ENCODE assay signal across 8 mouse cellular contexts in the genomic region with DNA sequence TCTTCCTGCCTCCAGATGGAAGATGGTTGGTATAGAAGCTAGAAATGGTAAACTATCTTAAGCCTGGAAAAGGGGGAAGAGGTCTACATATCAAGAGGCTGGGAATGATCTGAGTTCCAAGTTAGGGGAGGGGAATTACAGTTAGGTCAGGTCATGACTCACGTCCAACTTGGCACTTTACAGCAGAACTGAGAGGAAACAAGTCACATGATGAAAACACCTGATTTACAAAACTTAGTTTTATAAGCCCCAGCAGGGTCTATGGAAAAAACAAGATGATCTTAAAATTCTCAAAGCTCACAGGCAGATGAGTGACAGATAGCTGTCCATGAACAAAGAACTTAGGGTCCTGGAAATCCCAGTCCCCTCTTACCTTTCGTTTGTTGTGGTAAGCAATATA. TPM values are rescaled to one million over a fixed set of nuclear protein-coding genes. Genes with fewer than 3 reads are reported as not detected.
DNase-seq lines count a peak whose midpoint lies in the region; ATAC-seq and TF ChIP-seq lines count a peak whose summit lies in the region.

No protein-coding gene starts in this region.

- TF ChIP-seq EP300 in heart, postnatal 0 days (IDR thresholded peaks at IDR 0.05; ENCODE audit: low read depth), result no peak
- TF ChIP-seq EP300 in MEL (IDR thresholded peaks at IDR 0.05; ENCODE audit: low read depth in 1 of 2, low read length in 2 of 2), result no peak

- TF ChIP-seq RAD21 in MEL (IDR thresholded peaks at IDR 0.05; ENCODE audit: low read depth, low read length), result no peak

- H3K9me3 ChIP-seq in heart, postnatal 0 days (replicated peaks; ENCODE audit: control insufficient read depth, low read length), result no peaks in the 10 kb centered on the region
- H3K9me3 ChIP-seq in MEL (replicated peaks; ENCODE audit: insufficient read depth, low read length), result no peaks in the 10 kb centered on the region
- no peaks in the 10 kb centered on the region for H3K9me3 ChIP-seq in hindbrain, embryonic 14.5 days (ENCODE audit: control insufficient read depth, low read length)
- H3K9me3 ChIP-seq in midbrain, embryonic 15.5 days, result no peaks in the 10 kb centered on the region

- no peak for ATAC-seq in heart, postnatal 0 days (ENCODE audit: insufficient read depth, low read depth)
- no peak for ATAC-seq in hindbrain, embryonic 14.5 days (ENCODE audit: low FRiP score)
- ATAC-seq in midbrain, embryonic 15.5 days (replicated peaks), result no peak

- peaks cover 28% of the 10 kb centered on the region for H3K36me3 ChIP-seq in heart, postnatal 0 days (replicated peaks; ENCODE audit: control insufficient read depth, insufficient read depth, low read length)
- H3K36me3 ChIP-seq in MEL (ENCODE audit: control insufficient read depth in 1 of 2, insufficient read depth in 2 of 2, low read length in 2 of 2), result peaks cover 4 to 12% of the 10 kb centered on the region in 2 experiments
- H3K36me3 ChIP-seq in hindbrain, embryonic 14.5 days (replicated peaks; ENCODE audit: control insufficient read depth, insufficient read depth), result peaks cover 36% of the 10 kb centered on the region
- peaks cover 11% of the 10 kb centered on the region; the same call in 1 of the 2 replicates for H3K36me3 ChIP-seq in midbrain, embryonic 15.5 days (replicated peaks)

- no peak for TF ChIP-seq POLR2A in MEL (IDR thresholded peaks at IDR 0.05; ENCODE audit: control insufficient read depth in 1 of 2, insufficient read depth in 1 of 2, low read depth in 1 of 2, low read length in 2 of 2, poor library complexity in 1 of 2)

- H3K4me1 ChIP-seq in heart, postnatal 0 days (ENCODE audit: control insufficient read depth, insufficient read depth), result peaks cover 18% of the 10 kb centered on the region
- H3K4me1 ChIP-seq in MEL (ENCODE audit: control insufficient read depth in 1 of 2, insufficient read depth in 2 of 2, low read length in 2 of 2), result peaks cover 4 to 6% of the 10 kb centered on the region in 2 experiments; a peak in 3 of 4 replicates
- H3K4me1 ChIP-seq in hindbrain, embryonic 14.5 days (replicated peaks; ENCODE audit: control insufficient read depth, insufficient read depth, low read length), result peaks cover 26% of the 10 kb centered on the region
- H3K4me1 ChIP-seq in midbrain, embryonic 15.5 days, result peaks cover 37% of the 10 kb centered on the region

- no peak for TF ChIP-seq CTCF in heart, postnatal 0 days (IDR thresholded peaks at IDR 0.05; ENCODE audit: low read depth)
- TF ChIP-seq CTCF in MEL (IDR thresholded peaks at IDR 0.05 in 2 of 3, conservative IDR thresholded peaks at IDR 0.05 in 1 of 3; ENCODE audit: control insufficient read depth in 1 of 3, insufficient read depth in 1 of 3, low read depth in 2 of 3, low read length in 3 of 3, poor library complexity in 1 of 3, severe bottlenecking in 1 of 3), result no peak

- H3K79me2 ChIP-seq in MEL (ENCODE audit: control insufficient read depth, insufficient read depth, low read length, poor library complexity), result peaks cover 18% of the 10 kb centered on the region

- intact Hi-C loops in heart, postnatal 25 days (cut with DNase I), result loop anchor here (2.0 kb wide), 1 partner anchor 14 kb away; no protein-coding TSS in a partner anchor

- H3K27me3 ChIP-seq in heart, postnatal 0 days (ENCODE audit: control insufficient read depth, insufficient read depth, low read length), result no peaks in the 10 kb centered on the region
- H3K27me3 ChIP-seq in MEL (ENCODE audit: control insufficient read depth in 1 of 2, insufficient read depth in 2 of 2, low read length in 2 of 2), result no peaks in the 10 kb centered on the region
- no peaks in the 10 kb centered on the region for H3K27me3 ChIP-seq in hindbrain, embryonic 14.5 days (ENCODE audit: control insufficient read depth, insufficient read depth, low read length)
- H3K27me3 ChIP-seq in midbrain, embryonic 15.5 days (replicated peaks), result no peaks in the 10 kb centered on the region

- DNase-seq in heart, postnatal 0 days (ENCODE audit: low spot score), result no peak
- DNase-seq in heart, postnatal 25 days (ENCODE audit: low spot score), result no peak
- DNase-seq in MEL (ENCODE audit: low read depth, low spot score), result peak; percentile 25
- no peak for DNase-seq in hindbrain, embryonic 14.5 days (ENCODE audit: low spot score)
- no peak for DNase-seq in spleen, postnatal 14 days (ENCODE audit: low spot score in 2 of 2)
- DNase-seq in right cerebral cortex, adult 18-20 months, result no peak
- no peak for DNase-seq in thymus, postnatal 10 days (ENCODE audit: low spot score in 2 of 2)

- peak overlapping the region; percentile 81 for H3K4me3 ChIP-seq in heart, postnatal 0 days (ENCODE audit: low read depth, low read length)
- peak overlapping the region; percentile 72 to 87 for H3K4me3 ChIP-seq in MEL (ENCODE audit: control insufficient read depth in 1 of 2, insufficient read depth in 1 of 2, low read depth in 2 of 2, low read length in 2 of 2)
- H3K4me3 ChIP-seq in hindbrain, embryonic 14.5 days (replicated peaks; ENCODE audit: low read length), result peak overlapping the region; percentile 77
- peak overlapping the region; percentile 73 for H3K4me3 ChIP-seq in midbrain, embryonic 15.5 days

- WGBS in heart, postnatal 0 days, result 54% methylated on average over 2 of the region's 2 CpGs
- WGBS in hindbrain, embryonic 14.5 days, result 78% methylated on average over 2 of the region's 2 CpGs
- 79% methylated on average over 2 of the region's 2 CpGs for WGBS in midbrain, embryonic 15.5 days

- H3K4me2 ChIP-seq in heart, postnatal 0 days (ENCODE audit: low read depth, low read length), result peak overlapping the region; percentile 90
- H3K4me2 ChIP-seq in hindbrain, embryonic 14.5 days (replicated peaks), result peak overlapping the region; percentile 97
- H3K4me2 ChIP-seq in midbrain, embryonic 15.5 days, result peak overlapping the region; percentile 97

- H3K27ac ChIP-seq in heart, postnatal 0 days (ENCODE audit: low read depth), result no peak overlapping the region
- no peak overlapping the region for H3K27ac ChIP-seq in MEL (ENCODE audit: control insufficient read depth, low read depth, low read length)
- no peak overlapping the region for H3K27ac ChIP-seq in hindbrain, embryonic 14.5 days
- no peak overlapping the region for H3K27ac ChIP-seq in midbrain, embryonic 15.5 days

- no peak overlapping the region; the same call in 1 of the 2 replicates for H3K9ac ChIP-seq in heart, postnatal 0 days (replicated peaks; ENCODE audit: low read depth, low read length)
- peak overlapping the region; percentile 84 for H3K9ac ChIP-seq in MEL (ENCODE audit: control insufficient read depth, low read depth, low read length, poor library complexity, severe bottlenecking)
- peak overlapping the region; percentile 92 for H3K9ac ChIP-seq in hindbrain, embryonic 14.5 days
- H3K9ac ChIP-seq in midbrain, embryonic 15.5 days, result peak overlapping the region; percentile 79; the same call in 1 of the 2 replicates

TF ChIP-seq in MEL, 35 proteins besides CTCF, POLR2A, EP300 and RAD21:
- no peak for TF ChIP-seq UBTF (IDR thresholded peaks at IDR 0.05; ENCODE audit: borderline replicate concordance, insufficient read depth, low read depth, low read length)
- no peak for TF ChIP-seq ZKSCAN1 (IDR thresholded peaks at IDR 0.05; ENCODE audit: low read depth, low read length)
- TF ChIP-seq TCF12 (IDR thresholded peaks at IDR 0.05; ENCODE audit: low read depth, low read length), result no peak
- TF ChIP-seq RCOR1 (IDR thresholded peaks at IDR 0.05; ENCODE audit: low read depth, low read length), result no peak
- TF ChIP-seq SIN3A (IDR thresholded peaks at IDR 0.05; ENCODE audit: low read length), result peak; percentile 31
- no peak for TF ChIP-seq MAFK (IDR thresholded peaks at IDR 0.05; ENCODE audit: borderline replicate concordance, low read depth, low read length)
- peak; percentile 63; the same call in 1 of the 2 replicates for TF ChIP-seq USF1 (IDR thresholded peaks at IDR 0.05; ENCODE audit: low read depth, low read length)
- TF ChIP-seq NELFE (IDR thresholded peaks at IDR 0.05; ENCODE audit: low read depth, low read length), result no peak

RNA-seq across cellular contexts. Expression of a gene that starts 1.6 kb away (rescaled TPM):
- 16.4 and 22.5 TPM in 2 replicates for total RNA-seq in heart, postnatal 0 days (2014; rRNA removed; ENCODE audit: low replicate concordance)
- 19.4 and 21.3 TPM in 2 replicates for polyA plus RNA-seq in heart, postnatal 0 days (2015; fragmentation: Nextera tagmentation; extraction: Ambion mirVana)
- 10 to 100 TPM; 46.3 to 50.5 TPM for total RNA-seq in heart, postnatal 25 days (2021)
- total RNA-seq in MEL (2012; rRNA removed), result 19.3 and 23.9 TPM in 2 replicates
- 100 to 1,000 TPM in 1 of 2 experiments, 10 to 100 TPM in 1; 20.6 to 106 TPM for polyA plus RNA-seq in MEL (2012; ENCODE audit: insufficient read depth in 1 of 2, insufficient read length in 2 of 2, low read depth in 1 of 2, low replicate concordance in 2 of 2, missing spikeins in 1 of 2)
- 43.0 and 49.2 TPM in 2 replicates for polyA plus RNA-seq in hindbrain, embryonic 14.5 days (2014; fragmentation: Nextera tagmentation; extraction: Ambion mirVana)
- polyA plus RNA-seq in midbrain, embryonic 15.5 days (2015; fragmentation: Nextera tagmentation; extraction: Ambion mirVana), result 38.0 and 38.7 TPM in 2 replicates

RNA-seq across cellular contexts. Expression of a gene that starts 16.9 kb away (rescaled TPM):
- total RNA-seq in heart, postnatal 0 days (2014; rRNA removed; ENCODE audit: low replicate concordance), result 21.8 and 41.8 TPM in 2 replicates
- 64.4 and 69.1 TPM in 2 replicates for polyA plus RNA-seq in heart, postnatal 0 days (2015; fragmentation: Nextera tagmentation; extraction: Ambion mirVana)
- total RNA-seq in heart, postnatal 25 days (2021), result 100 to 1,000 TPM; 155 to 157 TPM
- total RNA-seq in MEL (2012; rRNA removed), result 35.1 and 40.3 TPM in 2 replicates
- polyA plus RNA-seq in MEL (2012; ENCODE audit: insufficient read depth in 1 of 2, insufficient read length in 2 of 2, low read depth in 1 of 2, low replicate concordance in 2 of 2, missing spikeins in 1 of 2), result 10 to 100 TPM in 1 of 2 experiments, not detected in 1; 61.5 TPM
- 6.2 and 6.6 TPM in 2 replicates for polyA plus RNA-seq in hindbrain, embryonic 14.5 days (2014; fragmentation: Nextera tagmentation; extraction: Ambion mirVana)
- polyA plus RNA-seq in midbrain, embryonic 15.5 days (2015; fragmentation: Nextera tagmentation; extraction: Ambion mirVana), result 6.1 and 7.2 TPM in 2 replicates

RNA-seq across cellular contexts. Expression of a gene that starts 16.9 kb away (rescaled TPM):
- total RNA-seq in heart, postnatal 0 days (2014; rRNA removed; ENCODE audit: low replicate concordance), result 21.9 and 30.9 TPM in 2 replicates
- 17.6 and 18.6 TPM in 2 replicates for polyA plus RNA-seq in heart, postnatal 0 days (2015; fragmentation: Nextera tagmentation; extraction: Ambion mirVana)
- total RNA-seq in heart, postnatal 25 days (2021), result 10 to 100 TPM; 11.3 to 19.8 TPM
- total RNA-seq in MEL (2012; rRNA removed), result 4.2 and 4.6 TPM in 2 replicates
- 10 to 100 TPM in 1 of 2 experiments, not detected in 1; 14.1 TPM for polyA plus RNA-seq in MEL (2012; ENCODE audit: insufficient read depth in 1 of 2, insufficient read length in 2 of 2, low read depth in 1 of 2, low replicate concordance in 2 of 2, missing spikeins in 1 of 2)
- polyA plus RNA-seq in hindbrain, embryonic 14.5 days (2014; fragmentation: Nextera tagmentation; extraction: Ambion mirVana), result 16.8 and 20.0 TPM in 2 replicates
- polyA plus RNA-seq in midbrain, embryonic 15.5 days (2015; fragmentation: Nextera tagmentation; extraction: Ambion mirVana), result 16.5 and 17.4 TPM in 2 replicates
